Mouse (Mus musculus): ENCODE results near the gene Kcnip1. TPM values are rescaled to one million over a fixed set of nuclear protein-coding genes. Genes with fewer than 3 reads are reported as not detected.

Gene Kcnip1
- polyA plus RNA-seq, 1 experiment from 2014 or later: 9.0 TPM

DNA sequence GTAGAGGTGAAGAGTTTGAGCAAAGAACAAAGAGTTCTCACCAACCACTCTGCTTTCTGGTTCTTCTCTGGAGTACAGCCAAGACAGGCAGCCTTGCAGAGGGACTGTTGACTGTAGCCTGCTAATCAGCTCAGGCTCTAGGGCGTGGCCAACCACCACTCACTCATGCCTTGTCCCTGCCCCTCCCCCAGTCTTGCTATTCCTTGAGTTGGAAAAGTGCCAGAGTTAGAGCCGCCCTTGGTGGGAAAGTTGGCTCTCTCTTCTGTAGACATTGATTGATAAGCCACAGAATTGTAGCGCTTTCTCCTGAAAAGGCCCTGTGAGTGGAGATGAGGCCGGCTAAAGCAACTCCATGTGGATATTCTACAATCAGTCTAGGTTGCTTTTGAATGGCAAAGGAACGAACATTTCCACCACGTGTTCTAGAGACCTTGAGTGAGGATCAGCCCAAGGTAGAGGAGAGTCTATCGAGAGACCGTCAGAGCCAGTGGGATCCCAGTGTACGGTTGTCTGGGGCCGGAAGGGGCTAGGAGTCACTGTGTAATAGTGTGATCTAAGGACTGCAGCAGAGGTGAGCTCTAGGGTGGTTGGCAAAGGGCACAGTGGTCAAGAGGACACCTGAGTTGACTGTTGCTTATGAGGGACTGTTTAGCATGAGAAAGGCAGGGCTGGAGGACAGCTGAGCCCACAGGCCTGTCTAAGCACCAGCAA, 119.7 kb downstream of the Kcnip1 start:
- Histone ChIP-seq H3K4me2 (no peak overlapping the region), H3K9me3 (ENCODE audit: control insufficient read depth, low read length) (no peaks in the 10 kb centered on the region; the same call in 1 of the 2 replicates), H3K27me3 (ENCODE audit: control insufficient read depth, insufficient read depth, low read length) (no peaks in the 10 kb centered on the region), H3K4me3 (ENCODE audit: low read depth, low read length) (no peak overlapping the region), H3K27ac (ENCODE audit: low read depth, low read length) (no peak overlapping the region), H3K9ac (ENCODE audit: low read length) (no peak overlapping the region), H3K4me1 (ENCODE audit: control insufficient read depth, insufficient read depth, low read length) (no peaks in the 10 kb centered on the region), H3K36me3 (ENCODE audit: control insufficient read depth, insufficient read depth, low read length) (no peaks in the 10 kb centered on the region)
- DNase-seq (ENCODE audit: low spot score, missing footprints) (no peak), ATAC-seq (ENCODE audit: low FRiP score) (no peak; the same call in 1 of the 2 replicates)
- 72% methylated on average over 10 of the region's 10 CpGs for WGBS

- no peak for ATAC-seq (ENCODE audit: low FRiP score)
- H3K36me3 ChIP-seq (ENCODE audit: control insufficient read depth, insufficient read depth, low read length): no peaks in the 10 kb centered on the region
- H3K27me3 ChIP-seq (ENCODE audit: control insufficient read depth, insufficient read depth, low read length): no peaks in the 10 kb centered on the region
- no peak overlapping the region for H3K27ac ChIP-seq (ENCODE audit: low read depth, low read length)
- H3K9me3 ChIP-seq (ENCODE audit: control insufficient read depth, low read length): no peaks in the 10 kb centered on the region; the same call in 1 of the 2 replicates
- H3K4me2 ChIP-seq: no peak overlapping the region
- H3K4me3 ChIP-seq (ENCODE audit: low read depth, low read length): no peak overlapping the region
- no peak for DNase-seq (ENCODE audit: low spot score, missing footprints)
- WGBS: 72% methylated on average over 2 of the region's 2 CpGs
- H3K4me1 ChIP-seq (ENCODE audit: control insufficient read depth, insufficient read depth, low read length): no peaks in the 10 kb centered on the region
- no peak overlapping the region for H3K9ac ChIP-seq (ENCODE audit: low read length)
Observed at GRCm38 (mm10) chr11:33872716-33873048, 120.3 kb downstream of the Kcnip1 start.

DNA sequence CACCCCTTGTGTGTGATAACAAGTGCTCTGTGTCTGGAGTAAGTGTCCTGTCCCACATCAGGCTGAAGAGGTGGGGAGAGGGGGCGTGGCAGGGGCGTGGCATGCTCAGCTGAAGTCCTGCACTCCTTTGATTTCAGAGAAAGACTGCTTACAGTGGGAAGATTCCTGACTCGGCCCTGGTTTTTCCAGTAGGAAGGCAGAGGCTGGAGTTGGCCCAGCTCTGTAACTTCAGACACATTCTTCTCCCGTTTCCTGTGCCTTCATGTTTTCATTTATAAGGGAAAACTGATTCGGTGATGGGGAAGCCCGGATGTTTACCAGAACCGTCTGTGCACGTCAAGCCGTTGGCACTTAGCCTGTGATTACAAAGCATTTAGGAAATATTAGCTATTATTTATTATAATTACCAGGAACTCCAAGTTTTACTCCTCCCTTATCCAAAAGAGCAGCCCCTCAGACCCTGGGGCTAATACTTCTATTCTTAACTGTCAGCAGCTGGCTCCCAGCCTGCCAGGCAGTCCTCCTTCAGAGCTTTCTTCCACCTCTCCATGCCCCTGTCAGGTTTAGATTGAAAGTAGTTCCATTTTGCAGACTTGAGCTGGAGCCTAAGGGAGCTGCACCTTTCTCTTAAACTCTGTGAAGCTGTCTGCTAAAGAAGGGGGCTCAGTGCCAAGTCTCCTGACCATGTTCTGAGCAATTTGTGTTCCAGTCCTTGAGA, 120.8 kb downstream of the Kcnip1 start:
- Histone ChIP-seq H3K4me1 (ENCODE audit: control insufficient read depth, insufficient read depth, low read length) (no peaks in the 10 kb centered on the region), H3K9me3 (ENCODE audit: control insufficient read depth, low read length) (no peaks in the 10 kb centered on the region; the same call in 1 of the 2 replicates), H3K4me3 (ENCODE audit: low read depth, low read length) (no peak overlapping the region), H3K36me3 (ENCODE audit: control insufficient read depth, insufficient read depth, low read length) (no peaks in the 10 kb centered on the region), H3K27me3 (ENCODE audit: control insufficient read depth, insufficient read depth, low read length) (no peaks in the 10 kb centered on the region), H3K27ac (ENCODE audit: low read depth, low read length) (no peak overlapping the region), H3K9ac (ENCODE audit: low read length) (no peak overlapping the region), H3K4me2 (no peak overlapping the region)
- no peak for ATAC-seq (ENCODE audit: low FRiP score)
- no peak for DNase-seq (ENCODE audit: low spot score, missing footprints)
- 62% methylated on average over 9 of the region's 9 CpGs for WGBS

- Histone ChIP-seq H3K4me1 (ENCODE audit: control insufficient read depth, insufficient read depth, low read length) (0 out of 2 replicates have a peak, but pooled peaks cover 3% of the 10 kb centered on the region), H3K4me3 (ENCODE audit: low read depth, low read length) (no peak overlapping the region), H3K9me3 (ENCODE audit: control insufficient read depth, low read length) (no peaks in the 10 kb centered on the region), H3K27me3 (ENCODE audit: control insufficient read depth, insufficient read depth, low read length) (no peaks in the 10 kb centered on the region), H3K36me3 (ENCODE audit: control insufficient read depth, insufficient read depth, low read length) (no peaks in the 10 kb centered on the region), H3K9ac (ENCODE audit: low read length) (no peak overlapping the region), H3K4me2 (no peak overlapping the region), H3K27ac (ENCODE audit: low read depth, low read length) (no peak overlapping the region)
- DNase-seq (ENCODE audit: low spot score, missing footprints): no peak
- 90% methylated on average over 2 of the region's 2 CpGs for WGBS
- no peak for ATAC-seq (ENCODE audit: low FRiP score)
Observed at GRCm38 (mm10) chr11:33870246-33870645, 122.7 kb downstream of the Kcnip1 start.

- Histone ChIP-seq H3K4me3 (ENCODE audit: low read depth, low read length) (no peak overlapping the region), H3K4me1 (ENCODE audit: control insufficient read depth, insufficient read depth, low read length) (0 out of 2 replicates have a peak, but pooled peaks cover 3% of the 10 kb centered on the region), H3K27me3 (ENCODE audit: control insufficient read depth, insufficient read depth, low read length) (no peaks in the 10 kb centered on the region), H3K4me2 (no peak overlapping the region), H3K9me3 (ENCODE audit: control insufficient read depth, low read length) (no peaks in the 10 kb centered on the region), H3K9ac (ENCODE audit: low read length) (no peak overlapping the region), H3K36me3 (ENCODE audit: control insufficient read depth, insufficient read depth, low read length) (no peaks in the 10 kb centered on the region), H3K27ac (ENCODE audit: low read depth, low read length) (no peak overlapping the region)
- ATAC-seq (ENCODE audit: low FRiP score): no peak
- no peak for DNase-seq (ENCODE audit: low spot score, missing footprints)
- WGBS: 60% methylated on average over 3 of the region's 3 CpGs
Observed at GRCm38 (mm10) chr11:33869559-33869958, 123.4 kb downstream of the Kcnip1 start.

- Histone ChIP-seq H3K9ac (ENCODE audit: low read length) (no peak overlapping the region), H3K9me3 (ENCODE audit: control insufficient read depth, low read length) (no peaks in the 10 kb centered on the region), H3K4me3 (ENCODE audit: low read depth, low read length) (no peak overlapping the region), H3K27me3 (ENCODE audit: control insufficient read depth, insufficient read depth, low read length) (no peaks in the 10 kb centered on the region), H3K4me2 (no peak overlapping the region), H3K36me3 (ENCODE audit: control insufficient read depth, insufficient read depth, low read length) (no peaks in the 10 kb centered on the region), H3K4me1 (ENCODE audit: control insufficient read depth, insufficient read depth, low read length) (0 out of 2 replicates have a peak, but pooled peaks cover 3% of the 10 kb centered on the region), H3K27ac (ENCODE audit: low read depth, low read length) (no peak overlapping the region)
- ATAC-seq (ENCODE audit: low FRiP score) (no peak), DNase-seq (ENCODE audit: low spot score, missing footprints) (no peak)
- 67% methylated on average over 6 of the region's 6 CpGs for WGBS
Observed at GRCm38 (mm10) chr11:33866775-33867174, 126.2 kb downstream of the Kcnip1 start.

GRCm38 (mm10) chr11:33864245-33864644, 128.7 kb downstream of the Kcnip1 start:
- ATAC-seq (ENCODE audit: low FRiP score) (no peak), DNase-seq (ENCODE audit: low spot score, missing footprints) (no peak)
- no peaks in the 10 kb centered on the region for H3K27me3 ChIP-seq (ENCODE audit: control insufficient read depth, insufficient read depth, low read length)
- no peak overlapping the region for H3K4me3 ChIP-seq (ENCODE audit: low read depth, low read length)
- 93% methylated on average over 4 of the region's 4 CpGs for WGBS
- 0 out of 2 replicates have a peak, but pooled peaks cover 3% of the 10 kb centered on the region for H3K4me1 ChIP-seq (ENCODE audit: control insufficient read depth, insufficient read depth, low read length)
- no peak overlapping the region for H3K4me2 ChIP-seq
- H3K36me3 ChIP-seq (ENCODE audit: control insufficient read depth, insufficient read depth, low read length): no peaks in the 10 kb centered on the region
- no peak overlapping the region for H3K27ac ChIP-seq (ENCODE audit: low read depth, low read length)
- no peaks in the 10 kb centered on the region for H3K9me3 ChIP-seq (ENCODE audit: control insufficient read depth, low read length)
- H3K9ac ChIP-seq (ENCODE audit: low read length): no peak overlapping the region

GRCm38 (mm10) chr11:33861823-33862222, 131.1 kb downstream of the Kcnip1 start:
- H3K27ac ChIP-seq (ENCODE audit: low read depth, low read length): no peak overlapping the region
- H3K4me1 ChIP-seq (ENCODE audit: control insufficient read depth, insufficient read depth, low read length): 0 out of 2 replicates have a peak, but pooled peaks cover 1% of the 10 kb centered on the region
- no peak overlapping the region for H3K4me2 ChIP-seq
- no peak for DNase-seq (ENCODE audit: low spot score, missing footprints)
- H3K36me3 ChIP-seq (ENCODE audit: control insufficient read depth, insufficient read depth, low read length): no peaks in the 10 kb centered on the region
- H3K4me3 ChIP-seq (ENCODE audit: low read depth, low read length): no peak overlapping the region
- no peaks in the 10 kb centered on the region for H3K27me3 ChIP-seq (ENCODE audit: control insufficient read depth, insufficient read depth, low read length)
- no peak overlapping the region for H3K9ac ChIP-seq (ENCODE audit: low read length)
- H3K9me3 ChIP-seq (ENCODE audit: control insufficient read depth, low read length): no peaks in the 10 kb centered on the region
- no peak for ATAC-seq (ENCODE audit: low FRiP score)

- H3K4me1 ChIP-seq (ENCODE audit: control insufficient read depth, insufficient read depth, low read length): no peaks in the 10 kb centered on the region
- no peak for ATAC-seq (ENCODE audit: low FRiP score)
- H3K27me3 ChIP-seq (ENCODE audit: control insufficient read depth, insufficient read depth, low read length): no peaks in the 10 kb centered on the region
- no peaks in the 10 kb centered on the region for H3K36me3 ChIP-seq (ENCODE audit: control insufficient read depth, insufficient read depth, low read length)
- no peak for DNase-seq (ENCODE audit: low spot score, missing footprints)
- H3K9ac ChIP-seq (ENCODE audit: low read length): no peak overlapping the region
- no peaks in the 10 kb centered on the region for H3K9me3 ChIP-seq (ENCODE audit: control insufficient read depth, low read length)
- H3K4me2 ChIP-seq: no peak overlapping the region
- no peak overlapping the region for H3K4me3 ChIP-seq (ENCODE audit: low read depth, low read length)
- H3K27ac ChIP-seq (ENCODE audit: low read depth, low read length): no peak overlapping the region
- WGBS: 82% methylated on average over 4 of the region's 4 CpGs
Observed at GRCm38 (mm10) chr11:33860905-33861582, 131.9 kb downstream of the Kcnip1 start.

Data from midbrain, embryonic 11.5 days (tissue).